Mouse (Mus musculus) stomach, embryonic 14.5 days (tissue): Measurements from ENCODE around the gene Haao. TPM values are rescaled to one million over a fixed set of nuclear protein-coding genes. Genes with fewer than 3 reads are reported as not detected.
"Not testable (repeated sequence)": the region's sequence is repeated elsewhere in the genome, so short reads cannot be mapped to it uniquely, and the experiment has no call there.

Experiments
- ATAC-seq: fragments of 200-750 bp; cut with Nextera tagmentation; 2 replicates; pipeline ENCODE4 v1.8.0; 2017; ENCODE audit warnings: low read depth, moderate TSS enrichment; ENCODE audit not compliant: insufficient number of reproducible peaks, insufficient read depth, low FRiP score
- H3K27ac ChIP-seq: fragments of 300-500 bp; sonication (generic); 2 replicates; pipeline ENCODE4 v1.5.1; 2014; ENCODE audit warnings: mild to moderate bottlenecking, low read length, moderate library complexity, mixed read lengths
- H3K27me3 ChIP-seq: fragments of 300-500 bp; sonication (generic); 2 replicates; pipeline ENCODE4 v1.6.1; 2014; ENCODE audit warnings: low read length, control low read depth, mixed read lengths; ENCODE audit not compliant: control insufficient read depth, insufficient read depth
- H3K36me3 ChIP-seq: fragments of 300-500 bp; sonication (generic); 2 replicates; pipeline ENCODE4 v1.6.1; 2014; ENCODE audit warnings: mild to moderate bottlenecking, control low read depth, low read length, moderate library complexity, mixed read lengths; ENCODE audit not compliant: control insufficient read depth, insufficient read depth
- H3K4me1 ChIP-seq: fragments of 300-500 bp; sonication (generic); 2 replicates; pipeline ENCODE4 v1.6.1; 2014; ENCODE audit warnings: low read length, control low read depth, mixed read lengths; ENCODE audit not compliant: control insufficient read depth, insufficient read depth
- H3K4me2 ChIP-seq: fragments of 300-500 bp; sonication (generic); replicated peaks from 2 replicates; pipeline ENCODE4 v1.6.1; 2014; ENCODE audit warnings: low read depth, low read length, control low read depth
- H3K4me3 ChIP-seq: fragments of 300-500 bp; sonication (generic); 2 replicates; pipeline ENCODE4 v1.5.1; 2014; ENCODE audit warnings: low read depth, low read length, control low read depth
- H3K9ac ChIP-seq: fragments of 300-500 bp; sonication (generic); replicated peaks from 2 replicates; pipeline ENCODE4 v1.6.1; 2014; ENCODE audit warnings: low read depth, mild to moderate bottlenecking, control low read depth, low read length, moderate library complexity, mixed read lengths
- H3K9me3 ChIP-seq: fragments of 300-500 bp; sonication (generic); 2 replicates; pipeline ENCODE4 v1.6.1; 2016; ENCODE audit warnings: low read depth, low read length, control low read depth; ENCODE audit not compliant: control insufficient read depth
- WGBS: fragments of 180-500 bp; shearing (Covaris S2); extraction: QIAGEN DNeasy Blood & Tissue Kit; methylation state at CpG from one replicate; pipeline ENCODE4 v1.1.7; 2014; 5-methylcytosine and 5-hydroxymethylcytosine counted together
- polyA plus RNA-seq: library from polyadenylated mRNA; unstranded; fragments of >200 nt; fragmentation: Nextera tagmentation; extraction: Ambion mirVana; gene quantifications from 2 replicates; pipeline ENCODE4 v1.2.1, GENCODE M21; 2014

The Haao gene
- polyA plus RNA-seq, 1 experiment from 2014 or later: 1.1 TPM

- not testable (repeated sequence) for H3K36me3 ChIP-seq, H3K27ac ChIP-seq, H3K9me3 ChIP-seq, H3K4me1 ChIP-seq, ATAC-seq, H3K27me3 ChIP-seq
- Histone ChIP-seq H3K9ac (peak overlapping the region; percentile 71; the same call in 1 of the 2 replicates), H3K4me2 (peak overlapping the region; percentile 66; the same call in 1 of the 2 replicates), H3K4me3 (peak overlapping the region; percentile 67)
- WGBS: 61% methylated on average over 8 of the region's 8 CpGs
These were observed 13.2 kb upstream of the Haao start for GRCm38 (mm10) chr17:83860968-83861367.

DNA sequence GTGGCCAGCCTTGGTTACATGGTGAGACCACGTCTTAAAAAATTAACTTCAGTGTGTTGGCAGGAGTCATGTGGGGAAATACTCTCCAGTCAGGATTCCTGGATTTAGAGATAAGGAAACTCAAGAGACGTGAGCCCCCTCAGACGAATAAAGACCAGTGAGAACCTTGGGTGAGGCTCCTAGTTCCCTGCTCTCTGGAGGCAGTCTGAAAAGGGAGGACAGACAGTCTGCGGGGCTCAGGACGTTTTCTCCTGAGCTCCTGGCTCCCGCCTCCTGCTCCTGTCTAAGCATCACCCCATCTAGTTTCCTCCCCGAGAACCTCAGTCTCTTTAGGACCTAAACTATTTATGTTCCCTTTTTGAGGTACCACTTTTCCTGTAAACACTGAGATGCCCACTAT, 12.5 kb upstream of the Haao start:
- no peaks in the 10 kb centered on the region for H3K9me3 ChIP-seq
- 76% methylated on average over 7 of the region's 7 CpGs for WGBS
- H3K27me3 ChIP-seq: no peaks in the 10 kb centered on the region
- no peak overlapping the region for H3K27ac ChIP-seq
- H3K4me2 ChIP-seq: no peak overlapping the region
- no peak overlapping the region for H3K4me3 ChIP-seq
- ATAC-seq: no peak
- no peak overlapping the region for H3K9ac ChIP-seq
- 0 out of 2 replicates have a peak, but pooled peaks cover 5% of the 10 kb centered on the region for H3K4me1 ChIP-seq
- H3K36me3 ChIP-seq: no peaks in the 10 kb centered on the region

DNA sequence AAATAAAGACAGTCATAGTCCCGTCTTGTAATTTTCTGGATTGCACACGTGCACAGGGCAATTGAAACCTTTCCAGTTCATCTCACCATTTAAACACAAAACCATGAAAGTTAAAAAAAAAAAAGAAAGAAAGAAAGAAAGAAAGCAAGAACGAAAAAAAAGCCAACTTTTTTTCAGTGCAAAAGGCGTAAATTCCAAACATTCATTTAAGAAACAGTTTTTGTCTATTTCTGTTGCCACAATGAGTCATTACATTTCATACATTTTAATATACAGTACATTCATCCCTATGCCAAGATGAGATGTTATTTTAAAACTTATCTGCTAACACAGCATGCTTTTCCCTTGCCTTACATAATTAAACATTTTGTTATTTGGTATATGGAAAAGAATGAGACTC, 11.9 kb upstream of the Haao start:
- 85% methylated on average over 4 of the region's 4 CpGs for WGBS
- no peak overlapping the region for H3K27ac ChIP-seq
- no peaks in the 10 kb centered on the region for H3K27me3 ChIP-seq
- no peaks in the 10 kb centered on the region for H3K36me3 ChIP-seq
- no peak for ATAC-seq
- H3K4me2 ChIP-seq: no peak overlapping the region
- H3K4me1 ChIP-seq: 0 out of 2 replicates have a peak, but pooled peaks cover 5% of the 10 kb centered on the region
- H3K4me3 ChIP-seq: no peak overlapping the region
- H3K9ac ChIP-seq: no peak overlapping the region
- H3K9me3 ChIP-seq: no peaks in the 10 kb centered on the region

- Histone ChIP-seq H3K27ac (no peak overlapping the region), H3K4me1 (0 out of 2 replicates have a peak, but pooled peaks cover 5% of the 10 kb centered on the region), H3K36me3 (no peaks in the 10 kb centered on the region), H3K4me3 (no peak overlapping the region), H3K9me3 (no peaks in the 10 kb centered on the region), H3K4me2 (no peak overlapping the region), H3K27me3 (no peaks in the 10 kb centered on the region), H3K9ac (no peak overlapping the region)
- 78% methylated on average over 7 of the region's 7 CpGs for WGBS
- ATAC-seq: no peak
These were observed 10.7 kb upstream of the Haao start for GRCm38 (mm10) chr17:83858413-83858812.

GRCm38 (mm10) chr17:83854284-83854918, 6.6 kb upstream of the Haao start:
- Histone ChIP-seq H3K9ac (no peak overlapping the region), H3K4me3 (no peak overlapping the region), H3K4me1 (peaks cover 4% of the 10 kb centered on the region; the same call in 1 of the 2 replicates), H3K27ac (no peak overlapping the region), H3K9me3 (no peaks in the 10 kb centered on the region), H3K36me3 (no peaks in the 10 kb centered on the region), H3K4me2 (no peak overlapping the region; the same call in 1 of the 2 replicates), H3K27me3 (no peaks in the 10 kb centered on the region)
- WGBS: 41% methylated on average over 12 of the region's 12 CpGs
- ATAC-seq: peak; percentile 50; the same call in 1 of the 2 replicates

GRCm38 (mm10) chr17:83853831-83854230, 6.1 kb upstream of the Haao start:
- Histone ChIP-seq H3K4me2 (no peak overlapping the region), H3K9me3 (no peaks in the 10 kb centered on the region), H3K4me1 (peaks cover 4% of the 10 kb centered on the region; the same call in 1 of the 2 replicates), H3K9ac (no peak overlapping the region), H3K27ac (no peak overlapping the region), H3K27me3 (no peaks in the 10 kb centered on the region), H3K4me3 (no peak overlapping the region), H3K36me3 (no peaks in the 10 kb centered on the region)
- ATAC-seq: no peak
- 44% methylated on average over 3 of the region's 3 CpGs for WGBS

DNA sequence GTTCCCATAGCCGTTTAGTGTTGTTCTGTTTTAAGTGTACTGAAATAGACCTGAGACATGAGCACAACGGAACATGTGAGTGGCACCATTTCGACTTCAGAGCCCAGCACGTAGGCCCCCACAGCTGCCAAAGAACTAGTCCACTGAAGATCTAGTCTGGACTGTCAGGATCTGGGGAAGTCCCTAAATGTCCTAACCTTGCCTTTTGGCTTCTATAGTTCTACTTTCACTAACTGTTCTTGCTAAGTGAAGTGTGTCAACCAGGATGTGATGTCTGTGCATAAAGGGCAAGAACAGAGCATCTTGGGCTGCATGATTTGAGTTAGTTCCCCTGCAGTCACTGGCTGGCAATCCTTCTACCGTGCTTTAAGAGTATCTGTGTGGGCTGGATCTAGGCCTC, 3.1 kb upstream of the Haao start:
- Histone ChIP-seq H3K9me3 (no peaks in the 10 kb centered on the region), H3K9ac (no peak overlapping the region), H3K36me3 (no peaks in the 10 kb centered on the region), H3K27ac (no peak overlapping the region), H3K27me3 (no peaks in the 10 kb centered on the region), H3K4me3 (no peak overlapping the region), H3K4me1 (peaks cover 4% of the 10 kb centered on the region; the same call in 1 of the 2 replicates), H3K4me2 (no peak overlapping the region)
- WGBS: 80% methylated on average over 5 of the region's 5 CpGs
- ATAC-seq: no peak

GRCm38 (mm10) chr17:83850458-83850857, 2.7 kb upstream of the Haao start:
- no peak overlapping the region for H3K9ac ChIP-seq
- no peak overlapping the region; the same call in 1 of the 2 replicates for H3K4me2 ChIP-seq
- peaks cover 4% of the 10 kb centered on the region; the same call in 1 of the 2 replicates for H3K4me1 ChIP-seq
- no peaks in the 10 kb centered on the region for H3K36me3 ChIP-seq
- H3K27ac ChIP-seq: no peak overlapping the region
- no peaks in the 10 kb centered on the region for H3K9me3 ChIP-seq
- WGBS: 14% methylated on average over 9 of the region's 9 CpGs
- no peak for ATAC-seq
- H3K27me3 ChIP-seq: no peaks in the 10 kb centered on the region
- no peak overlapping the region for H3K4me3 ChIP-seq

GRCm38 (mm10) chr17:83849717-83850116, 2.0 kb upstream of the Haao start:
- no peak overlapping the region for H3K27ac ChIP-seq
- no peak for ATAC-seq
- peaks cover 4% of the 10 kb centered on the region; the same call in 1 of the 2 replicates for H3K4me1 ChIP-seq
- no peaks in the 10 kb centered on the region for H3K9me3 ChIP-seq
- H3K4me3 ChIP-seq: no peak overlapping the region
- no peak overlapping the region for H3K9ac ChIP-seq
- no peaks in the 10 kb centered on the region for H3K36me3 ChIP-seq
- H3K4me2 ChIP-seq: no peak overlapping the region
- 83% methylated on average over 5 of the region's 5 CpGs for WGBS
- H3K27me3 ChIP-seq: no peaks in the 10 kb centered on the region
